Mouse (Mus musculus) monocyte, adult 5-6 weeks (primary cell): ENCODE measurements around the gene Stra6l. TPM values are rescaled to one million over a fixed set of nuclear protein-coding genes. Genes with fewer than 3 reads are reported as not detected.

Experiments
- ATAC-seq: fragments of 153-309, 156-312 bp; replicated peaks from 2 replicates; pipeline ENCODE4 v1.8.0; 2017; ENCODE audit warnings: mild to moderate bottlenecking; ENCODE audit not compliant: low TSS enrichment, insufficient number of reproducible peaks, severe bottlenecking, poor library complexity, low FRiP score
- total RNA-seq: library from RNA; stranded (forward); fragments of 200-1000, 200-491, 200-594 nt; gene quantifications from 3 replicates; pipeline ENCODE4 v1.2.3, GENCODE M21; 2017

Stra6l gene
- 0.39 to 0.75 TPM (median 0.57 TPM) in 3 replicates for total RNA-seq

GRCm38 (mm10) chr4:45848109-45848824 lies at the start of gene Stra6l:
Stra6l (plus strand) TSS chr4:45848664.
- no peak for ATAC-seq

- peak; percentile 79 for ATAC-seq
Measured at GRCm38 (mm10) chr4:45798964-45799363, 49.5 kb upstream of the Stra6l start, which contains the start of gene Aldh1b1. Aldh1b1 (plus strand) TSS chr4:45799022.

GRCm38 (mm10) chr4:45799956-45800537 lies 48.4 kb upstream of the Stra6l start:
- no peak for ATAC-seq

GRCm38 (mm10) chr4:45802900-45803299 lies 45.6 kb upstream of the Stra6l start:
- ATAC-seq = no peak

GRCm38 (mm10) chr4:45808034-45808433 lies 40.4 kb upstream of the Stra6l start:
- no peak for ATAC-seq

GRCm38 (mm10) chr4:45811250-45811649 lies 37.2 kb upstream of the Stra6l start:
- no peak for ATAC-seq

GRCm38 (mm10) chr4:45815542-45815941 lies 32.9 kb upstream of the Stra6l start:
- no peak for ATAC-seq

- ATAC-seq = 0 out of 2 replicates have a peak, but pooled peaks have one; percentile 15
Measured at GRCm38 (mm10) chr4:45818814-45819207, 29.7 kb upstream of the Stra6l start.

- no peak for ATAC-seq
Measured at GRCm38 (mm10) chr4:45819208-45819931, 29.1 kb upstream of the Stra6l start.

- ATAC-seq = no peak
Measured at GRCm38 (mm10) chr4:45820074-45820830, 28.2 kb upstream of the Stra6l start.

GRCm38 (mm10) chr4:45821995-45822394 lies 26.5 kb upstream of the Stra6l start:
- ATAC-seq = no peak

GRCm38 (mm10) chr4:45822781-45823575 lies 25.5 kb upstream of the Stra6l start:
- no peak for ATAC-seq

- no peak for ATAC-seq
Measured at GRCm38 (mm10) chr4:45824049-45824760, 24.3 kb upstream of the Stra6l start.

- no peak for ATAC-seq
Measured at GRCm38 (mm10) chr4:45824761-45825556, 23.5 kb upstream of the Stra6l start.

- ATAC-seq = no peak
Measured at GRCm38 (mm10) chr4:45826275-45827040, 22.0 kb upstream of the Stra6l start, which contains the start of gene Igfbpl1. Igfbpl1 (minus strand) TSS chr4:45826923.
